Mouse (Mus musculus) kidney, embryonic 16.5 days (tissue): ENCODE measurements around the gene Elp6. TPM values are rescaled to one million over a fixed set of nuclear protein-coding genes. Genes with fewer than 3 reads are reported as not detected.

Source experiments
- ATAC-seq: fragments of 200-750 bp; cut with Nextera tagmentation; 2 replicates; pipeline ENCODE4 v1.8.0; 2017; ENCODE audit warnings: moderate TSS enrichment; ENCODE audit not compliant: low FRiP score, low TSS enrichment
- H3K27ac ChIP-seq: fragments of 300-500 bp; sonication (generic); 2 replicates; pipeline ENCODE4 v1.5.1; 2014; ENCODE audit warnings: low read length
- H3K27me3 ChIP-seq: fragments of 300-500 bp; sonication (generic); 2 replicates; pipeline ENCODE4 v1.6.1; 2014; ENCODE audit warnings: low read length, control low read depth, mixed read lengths; ENCODE audit not compliant: insufficient read depth
- H3K36me3 ChIP-seq: fragments of 300-500 bp; sonication (generic); 2 replicates; pipeline ENCODE4 v1.6.1; 2014; ENCODE audit warnings: low read length, control low read depth, mixed read lengths; ENCODE audit not compliant: insufficient read depth
- H3K4me1 ChIP-seq: fragments of 300-500 bp; sonication (generic); 2 replicates; pipeline ENCODE4 v1.6.1; 2014; ENCODE audit warnings: low read length, control low read depth, mixed read lengths; ENCODE audit not compliant: insufficient read depth
- H3K4me2 ChIP-seq: fragments of 300-500 bp; sonication (generic); replicated peaks from 2 replicates; pipeline ENCODE4 v1.6.1; 2014; ENCODE audit warnings: low read depth, low read length
- H3K4me3 ChIP-seq: fragments of 300-500 bp; sonication (generic); 2 replicates; pipeline ENCODE4 v1.5.1; 2014; ENCODE audit warnings: mild to moderate bottlenecking, low read length
- H3K9ac ChIP-seq: fragments of 300-500 bp; sonication (generic); replicated peaks from 2 replicates; pipeline ENCODE4 v1.6.1; 2014; ENCODE audit warnings: low read length
- H3K9me3 ChIP-seq: fragments of 300-500 bp; sonication (generic); 2 replicates; pipeline ENCODE4 v1.6.1; 2016; ENCODE audit warnings: low read length, control low read depth
- WGBS: fragments of 180-500 bp; shearing (Covaris S2); extraction: QIAGEN DNeasy Blood & Tissue Kit; methylation state at CpG from one replicate; pipeline ENCODE4 v1.1.7; 2014; 5-methylcytosine and 5-hydroxymethylcytosine counted together
- polyA plus RNA-seq: library from polyadenylated mRNA; unstranded; fragments of >200 nt; fragmentation: Nextera tagmentation; extraction: Ambion mirVana; gene quantifications from 2 replicates; pipeline ENCODE4 v1.2.1, GENCODE M21; 2015

The Elp6 gene
- polyA plus RNA-seq, 1 experiment from 2014 or later = 32.4 TPM

DNA sequence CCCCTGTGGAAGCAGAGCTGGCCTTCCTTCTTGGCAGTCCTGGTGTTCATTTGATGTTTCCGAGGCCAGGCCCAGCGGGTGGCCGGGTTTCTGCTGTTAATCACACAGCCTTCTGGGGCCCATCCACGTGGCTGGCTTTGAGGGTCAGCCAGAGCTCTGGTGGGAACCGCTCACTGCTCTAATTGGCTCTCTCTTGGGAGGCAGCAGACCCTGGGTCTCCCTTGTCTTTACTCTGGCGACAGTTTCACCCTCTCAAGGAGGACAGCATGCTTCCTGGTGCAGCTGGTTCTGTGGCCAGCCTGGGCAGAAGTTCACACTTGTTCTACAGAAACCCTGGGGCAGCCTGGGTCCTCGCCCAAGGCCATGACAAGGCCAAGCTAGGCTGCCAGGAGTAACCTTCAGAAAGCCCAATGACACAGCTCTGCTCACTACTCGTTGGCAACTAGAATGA is 27.5 kb upstream of the Elp6 start:
- H3K4me2 ChIP-seq = no peak overlapping the region
- H3K4me1 ChIP-seq = no peaks in the 10 kb centered on the region
- no peaks in the 10 kb centered on the region for H3K9me3 ChIP-seq
- H3K27me3 ChIP-seq = no peaks in the 10 kb centered on the region
- no peak overlapping the region for H3K9ac ChIP-seq
- no peak for ATAC-seq
- H3K4me3 ChIP-seq = no peak overlapping the region
- 68% methylated on average over 8 of the region's 8 CpGs for WGBS
- no peaks in the 10 kb centered on the region for H3K36me3 ChIP-seq
- H3K27ac ChIP-seq = no peak overlapping the region

DNA sequence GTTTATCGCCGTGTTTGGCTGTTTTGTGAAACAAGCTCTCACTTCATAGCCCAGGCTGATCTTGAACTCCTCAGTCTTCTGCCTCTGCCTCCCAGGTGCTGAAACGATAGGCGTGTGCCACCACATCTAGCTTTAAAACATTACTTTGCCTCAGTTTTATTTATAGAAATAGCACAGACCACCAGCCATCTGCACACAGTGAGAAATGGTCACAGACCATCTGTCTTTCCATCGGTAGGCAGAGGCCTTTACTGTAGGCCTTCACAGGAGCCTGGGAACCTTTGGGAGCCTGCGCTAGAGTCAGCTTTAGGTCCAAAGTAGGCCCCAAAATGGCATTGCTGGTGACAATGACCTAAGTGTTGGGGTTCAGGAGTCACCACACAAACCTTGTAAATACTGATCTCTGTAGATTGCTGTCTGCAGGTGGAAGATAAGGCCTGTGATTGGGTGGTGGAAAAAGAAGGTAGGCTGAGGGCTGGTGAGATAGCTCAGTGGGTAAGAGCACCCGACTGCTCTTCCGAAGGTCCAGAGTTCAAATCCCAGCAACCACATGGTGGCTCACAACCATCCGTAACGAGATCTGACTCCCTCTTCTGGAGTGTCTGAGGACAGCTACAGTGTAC is 20.8 kb upstream of the Elp6 start:
- Histone ChIP-seq H3K4me1 (no peaks in the 10 kb centered on the region), H3K4me3 (no peak overlapping the region), H3K27me3 (no peaks in the 10 kb centered on the region), H3K9ac (no peak overlapping the region), H3K9me3 (no peaks in the 10 kb centered on the region), H3K36me3 (no peaks in the 10 kb centered on the region), H3K27ac (no peak overlapping the region), H3K4me2 (no peak overlapping the region)
- no peak for ATAC-seq
- 92% methylated on average over 8 of the region's 10 CpGs for WGBS

DNA sequence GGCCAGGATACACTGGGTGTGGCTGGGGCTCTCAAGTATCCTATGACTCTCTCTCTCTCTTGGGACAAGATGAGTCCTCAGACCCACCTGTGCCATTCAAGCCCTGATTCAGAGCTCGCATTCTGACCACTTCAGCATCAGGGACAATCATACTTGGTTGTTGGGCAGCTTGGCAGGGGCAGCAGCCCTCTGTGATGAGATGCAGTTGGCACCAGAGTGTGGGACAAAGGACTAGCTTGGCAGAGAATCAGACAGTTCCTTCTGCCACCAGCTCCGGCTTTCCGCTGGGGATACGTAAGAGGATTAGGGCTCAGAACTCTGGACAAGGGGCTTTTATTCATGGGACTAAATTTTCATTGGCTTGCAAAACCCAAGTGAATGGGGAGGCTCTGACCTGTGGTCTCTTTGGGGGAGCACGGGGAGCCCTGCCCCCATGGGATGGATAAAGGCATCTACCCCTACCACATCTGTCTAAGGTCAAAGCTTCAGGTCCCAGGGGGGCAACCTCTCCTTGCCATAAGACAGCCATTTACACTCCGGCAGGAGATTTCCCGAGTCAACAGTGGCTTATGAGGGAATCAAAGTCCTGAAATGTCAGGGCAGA is 17.6 kb upstream of the Elp6 start:
- H3K9me3 ChIP-seq = no peaks in the 10 kb centered on the region
- H3K36me3 ChIP-seq = no peaks in the 10 kb centered on the region
- H3K4me1 ChIP-seq = no peaks in the 10 kb centered on the region
- no peak overlapping the region for H3K9ac ChIP-seq
- no peaks in the 10 kb centered on the region for H3K27me3 ChIP-seq
- WGBS = 85% methylated on average over 7 of the region's 7 CpGs
- H3K4me3 ChIP-seq = no peak overlapping the region
- no peak for ATAC-seq
- H3K27ac ChIP-seq = no peak overlapping the region
- no peak overlapping the region for H3K4me2 ChIP-seq

DNA sequence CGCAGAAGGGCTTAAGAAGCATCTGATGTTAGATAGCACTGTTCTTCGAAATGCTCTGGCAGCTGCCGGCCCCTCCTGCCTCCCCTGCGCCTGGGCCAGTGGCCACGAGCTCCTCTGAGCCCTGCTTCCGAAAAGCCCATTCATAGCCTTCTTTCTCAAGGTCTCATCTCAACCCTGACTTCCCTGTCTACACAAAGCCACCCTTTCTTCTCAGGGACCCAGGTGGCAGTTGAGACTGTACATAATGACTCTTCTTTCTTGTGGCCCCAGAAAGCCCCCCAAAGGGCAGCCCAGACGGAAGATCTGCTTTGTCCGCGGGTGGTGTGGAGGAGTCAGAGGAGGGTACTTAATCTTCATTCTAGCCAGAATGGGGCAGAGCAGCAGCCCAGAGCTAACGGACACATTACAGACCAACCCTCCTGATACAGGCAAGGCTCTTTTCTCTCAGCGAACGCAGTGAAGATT is 11.7 kb upstream of the Elp6 start:
- H3K4me3 ChIP-seq = no peak overlapping the region
- ATAC-seq = no peak
- no peaks in the 10 kb centered on the region for H3K27me3 ChIP-seq
- H3K27ac ChIP-seq = no peak overlapping the region
- H3K9me3 ChIP-seq = no peaks in the 10 kb centered on the region
- no peak overlapping the region for H3K4me2 ChIP-seq
- H3K9ac ChIP-seq = no peak overlapping the region
- H3K4me1 ChIP-seq = no peaks in the 10 kb centered on the region
- H3K36me3 ChIP-seq = no peaks in the 10 kb centered on the region
- WGBS = 66% methylated on average over 12 of the region's 12 CpGs

DNA sequence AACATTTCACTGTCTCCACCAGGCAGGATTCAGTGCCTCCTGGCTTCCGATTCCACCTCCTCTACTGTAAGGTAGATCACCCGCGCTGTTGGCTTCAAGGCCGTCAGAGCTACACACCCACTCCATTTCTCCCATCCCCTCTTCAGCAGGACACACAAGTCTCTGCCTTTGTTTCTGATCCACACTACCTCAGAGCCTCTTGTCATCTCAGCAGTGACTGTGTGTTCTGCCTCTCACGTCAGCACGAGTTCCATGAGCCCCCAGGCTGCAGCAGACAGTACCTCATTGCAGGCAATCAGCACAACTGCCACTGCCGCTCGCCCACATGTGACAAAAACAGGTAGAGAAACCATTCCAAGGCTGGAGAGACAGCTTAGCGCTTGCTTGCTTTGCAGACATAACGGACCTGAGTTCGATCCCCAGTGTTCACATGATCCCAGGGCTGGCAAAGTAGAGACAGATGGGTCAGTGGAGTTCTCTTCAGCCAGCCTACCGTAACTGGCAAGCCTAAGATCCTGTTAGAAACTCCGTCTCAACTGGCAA is 11.0 kb upstream of the Elp6 start:
- H3K9ac ChIP-seq = no peak overlapping the region
- H3K9me3 ChIP-seq = no peaks in the 10 kb centered on the region
- no peaks in the 10 kb centered on the region for H3K4me1 ChIP-seq
- no peak overlapping the region for H3K4me2 ChIP-seq
- no peaks in the 10 kb centered on the region for H3K36me3 ChIP-seq
- H3K27me3 ChIP-seq = no peaks in the 10 kb centered on the region
- H3K4me3 ChIP-seq = no peak overlapping the region
- WGBS = 89% methylated on average over 13 of the region's 13 CpGs
- no peak overlapping the region for H3K27ac ChIP-seq
- no peak for ATAC-seq

DNA sequence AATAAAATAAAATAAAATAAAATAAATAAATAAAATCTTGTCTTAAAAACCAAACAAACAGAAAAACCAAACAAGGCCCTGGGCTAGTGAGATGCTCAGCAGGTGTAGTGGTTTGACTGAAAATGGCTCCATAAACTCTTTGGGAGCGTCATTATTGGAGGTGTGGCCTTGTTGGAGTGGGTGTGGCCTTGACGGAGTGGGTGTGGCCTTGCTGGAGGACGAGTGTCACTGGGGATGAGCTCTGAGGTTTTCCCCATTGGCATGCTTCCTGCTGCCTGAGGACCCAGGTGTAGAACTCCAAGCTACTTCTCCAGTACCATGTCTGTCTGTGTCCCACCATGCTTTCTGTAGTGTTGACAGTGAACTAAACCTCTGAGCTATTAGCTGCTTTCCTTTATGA is 10.2 kb upstream of the Elp6 start:
- Histone ChIP-seq H3K4me1 (no peaks in the 10 kb centered on the region), H3K9me3 (no peaks in the 10 kb centered on the region), H3K4me3 (no peak overlapping the region), H3K4me2 (no peak overlapping the region), H3K36me3 (no peaks in the 10 kb centered on the region), H3K27ac (no peak overlapping the region), H3K9ac (no peak overlapping the region), H3K27me3 (no peaks in the 10 kb centered on the region)
- ATAC-seq = no peak
- 45% methylated on average over 3 of the region's 3 CpGs for WGBS

DNA sequence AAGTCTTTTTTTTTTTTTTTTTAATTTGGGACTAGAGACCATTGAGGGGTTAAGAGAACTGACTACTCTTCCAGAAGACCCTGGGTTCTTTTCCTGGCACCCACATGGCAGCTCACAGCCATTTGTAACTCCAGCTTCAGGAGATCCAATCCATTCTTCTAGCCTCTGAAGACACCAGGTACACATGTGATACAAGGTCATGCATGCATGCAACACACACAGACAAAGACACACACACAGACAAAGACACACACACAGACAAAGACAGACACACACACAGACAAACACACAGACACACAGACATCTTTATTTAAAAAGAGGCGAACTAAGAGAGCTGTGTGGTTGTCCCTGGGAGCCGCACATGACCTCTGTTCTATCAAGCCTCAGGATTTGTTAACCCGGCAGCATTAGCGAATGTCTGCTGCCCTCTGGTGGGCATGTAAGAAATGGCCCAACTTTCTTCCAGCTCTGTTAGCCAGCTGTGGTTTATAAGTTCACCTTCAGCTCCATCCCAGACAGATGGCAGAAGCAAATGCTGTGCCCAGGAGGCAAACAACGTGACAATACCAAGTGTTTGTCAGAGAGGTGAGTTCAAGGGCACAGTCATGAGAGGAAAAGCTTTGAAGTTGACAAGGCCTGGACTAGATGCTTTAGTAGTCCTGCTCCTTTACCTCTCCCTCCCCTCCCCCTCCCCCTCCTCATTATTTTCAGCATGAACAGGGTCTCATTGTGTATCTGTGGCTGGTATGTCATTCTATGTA is 7.9 kb upstream of the Elp6 start:
- ATAC-seq = peak; percentile 49; the same call in 1 of the 2 replicates
- no peak overlapping the region for H3K9ac ChIP-seq
- H3K4me3 ChIP-seq = no peak overlapping the region
- H3K9me3 ChIP-seq = peaks cover 8% of the 10 kb centered on the region
- H3K4me1 ChIP-seq = no peaks in the 10 kb centered on the region
- 4% methylated on average over 5 of the region's 5 CpGs for WGBS
- no peak overlapping the region for H3K4me2 ChIP-seq
- H3K27me3 ChIP-seq = no peaks in the 10 kb centered on the region
- no peak overlapping the region for H3K27ac ChIP-seq
- no peaks in the 10 kb centered on the region for H3K36me3 ChIP-seq

DNA sequence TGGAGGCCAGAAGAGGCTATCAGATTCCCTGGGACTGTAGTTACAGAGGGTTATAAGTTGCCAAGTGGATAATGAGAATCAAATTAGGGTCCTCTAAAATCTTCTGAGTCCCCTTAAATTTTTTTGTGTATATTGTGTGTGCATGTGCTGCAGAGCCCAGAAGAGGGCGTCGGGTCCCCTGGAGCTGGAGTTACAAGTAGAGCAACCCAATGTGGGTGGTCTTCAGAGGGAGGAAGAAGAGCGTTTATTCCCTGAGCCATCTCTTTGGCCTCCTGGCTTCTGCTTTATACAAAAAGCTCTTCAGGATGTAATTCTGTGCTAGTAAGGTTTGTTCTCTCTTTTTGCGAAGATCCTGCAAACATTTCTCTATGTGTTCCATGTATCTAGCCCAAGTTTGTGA is 457 bp upstream of the Elp6 start:
- ATAC-seq = peak; percentile 20; the same call in 1 of the 2 replicates
- no peaks in the 10 kb centered on the region for H3K36me3 ChIP-seq
- WGBS = 4% methylated on average over 4 of the region's 4 CpGs

DNA sequence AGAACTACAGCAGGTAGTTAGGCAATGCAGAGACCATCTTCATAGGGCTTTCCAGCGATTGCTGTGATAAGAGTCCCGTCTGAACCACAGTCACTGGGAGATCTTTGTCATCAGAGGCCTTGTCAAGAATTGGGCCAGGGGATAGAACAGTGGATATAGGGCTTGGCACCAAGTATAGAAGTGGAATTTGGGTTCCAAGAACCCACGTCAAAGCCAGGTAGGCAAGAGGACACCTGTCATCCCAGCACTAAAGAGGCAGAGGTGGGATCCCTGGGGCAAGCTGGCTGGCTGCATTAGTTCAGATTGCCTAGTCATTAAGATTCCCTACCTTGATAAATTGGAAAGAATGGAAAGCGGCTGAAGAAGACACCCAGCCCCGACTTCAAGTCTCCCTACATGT is 1.4 kb downstream of the Elp6 start:
- H3K27me3 ChIP-seq = no peaks in the 10 kb centered on the region
- H3K9me3 ChIP-seq = peaks cover 8% of the 10 kb centered on the region
- H3K27ac ChIP-seq = no peak overlapping the region
- H3K4me2 ChIP-seq = no peak overlapping the region
- peaks cover 9% of the 10 kb centered on the region for H3K4me1 ChIP-seq
- WGBS = 91% methylated on average over 5 of the region's 5 CpGs
- ATAC-seq = no peak
- peaks cover 14% of the 10 kb centered on the region for H3K36me3 ChIP-seq
- H3K9ac ChIP-seq = no peak overlapping the region
- H3K4me3 ChIP-seq = no peak overlapping the region

More for the DNA sequence above, 457 bp upstream of the Elp6 start:
- Histone ChIP-seq H3K27ac (peak overlapping the region; percentile 94), H3K27me3 (no peaks in the 10 kb centered on the region), H3K4me3 (peak overlapping the region; percentile 52), H3K4me2 (peak overlapping the region; percentile 65), H3K9ac (peak overlapping the region; percentile 85), H3K9me3 (peaks cover 10% of the 10 kb centered on the region), H3K4me1 (peaks cover 9% of the 10 kb centered on the region)
